In genomic region chr13:52512356-52512755, GRCm38 (mm10) we compare ENCODE assay signal across 22 mouse cellular contexts. TPM values are rescaled to one million over a fixed set of nuclear protein-coding genes. Genes with fewer than 3 reads are reported as not detected.
DNase-seq lines count a peak whose midpoint lies in the region; ATAC-seq lines count a peak whose summit lies in the region.
"Had no signal": no experiment of that assay in that cellular context is flagged by ENCODE, and none has a peak within 500 bp of the region (broad histone marks: within the 10 kb centered on the region; RNA-seq: fewer than 3 reads in every experiment).

No protein-coding gene starts in this region.

- WGBS in embryonic facial prominence, embryonic 14.5 days: 51% methylated on average over 5 of the region's 5 CpGs
- 65% methylated on average over 5 of the region's 5 CpGs for WGBS in embryonic facial prominence, embryonic 10.5 days

- no peak; the same call in 1 of the 2 replicates for ATAC-seq in embryonic facial prominence, embryonic 14.5 days (ENCODE audit: low read depth)
- peak; percentile 50 for ATAC-seq in megakaryocyte-erythroid progenitor cell, adult 5-6 weeks (replicated peaks; ENCODE audit: low FRiP score, low TSS enrichment, poor library complexity, severe bottlenecking)
- ATAC-seq: CD4-positive, CD25-positive, alpha-beta regulatory T cell, adult 4 months; forebrain, embryonic 13.5 days; intestine, embryonic 15.5 days; midbrain, embryonic 13.5 days had no signal

- no peaks in the 10 kb centered on the region for H3K27me3 ChIP-seq in embryonic facial prominence, embryonic 14.5 days (replicated peaks; ENCODE audit: control insufficient read depth, insufficient read depth, low read length)
- H3K27me3 ChIP-seq in embryonic facial prominence, embryonic 10.5 days (replicated peaks; ENCODE audit: low read depth, poor library complexity, severe bottlenecking): no peaks in the 10 kb centered on the region
- H3K27me3 ChIP-seq: forebrain, embryonic 13.5 days; intestine, embryonic 15.5 days; midbrain, embryonic 13.5 days had no signal

- intact Hi-C loops in heart, postnatal 36 days (cut with DNase I): no loop called here

- no peak overlapping the region for H3K27ac ChIP-seq in embryonic facial prominence, embryonic 14.5 days (replicated peaks; ENCODE audit: low read depth, low read length)
- no peak overlapping the region for H3K27ac ChIP-seq in embryonic facial prominence, embryonic 10.5 days (replicated peaks)
- H3K27ac ChIP-seq: forebrain, embryonic 13.5 days; intestine, embryonic 15.5 days; midbrain, embryonic 13.5 days; stomach, postnatal 0 days had no signal

- no peaks in the 10 kb centered on the region for H3K36me3 ChIP-seq in embryonic facial prominence, embryonic 14.5 days (ENCODE audit: control insufficient read depth, insufficient read depth, low read length)
- H3K36me3 ChIP-seq in embryonic facial prominence, embryonic 10.5 days (replicated peaks): no peaks in the 10 kb centered on the region
- H3K36me3 ChIP-seq: intestine, embryonic 15.5 days; midbrain, embryonic 13.5 days had no signal

- no peak overlapping the region for H3K4me3 ChIP-seq in embryonic facial prominence, embryonic 14.5 days (ENCODE audit: low read depth, low read length)
- H3K4me3 ChIP-seq in embryonic facial prominence, embryonic 10.5 days: no peak overlapping the region
- H3K4me3 ChIP-seq: forebrain, embryonic 13.5 days; intestine, embryonic 15.5 days; midbrain, embryonic 13.5 days had no signal

- no peak overlapping the region for H3K9ac ChIP-seq in embryonic facial prominence, embryonic 14.5 days (ENCODE audit: low read depth, low read length)
- H3K9ac ChIP-seq: forebrain, embryonic 13.5 days; intestine, embryonic 15.5 days; lung, embryonic 14.5 days; midbrain, embryonic 13.5 days had no signal

- peak; percentile 50 for DNase-seq in embryonic facial prominence, embryonic 14.5 days (ENCODE audit: low spot score)
- DNase-seq in embryonic facial prominence, embryonic 10.5 days (ENCODE audit: low spot score): no peak
- peak; percentile 46 for DNase-seq in R1 (ENCODE audit: low read depth, low spot score)
- peak; percentile 79 for DNase-seq in cerebellum, adult 8-10 months
- DNase-seq in thymus, postnatal 36 days: no peak
- DNase-seq in heart, postnatal 36 days: no peak
- DNase-seq in thymus, postnatal 4 days: no peak
- DNase-seq: adrenal gland, postnatal 14 days; embryo, embryonic 11 days; gastrocnemius, postnatal 36 days; kidney, postnatal 4 days; lung, embryonic 14.5 days; lung, postnatal 4 days; right cerebral cortex, postnatal 25 days had no signal

- no peaks in the 10 kb centered on the region for H3K9me3 ChIP-seq in embryonic facial prominence, embryonic 14.5 days (ENCODE audit: control insufficient read depth, low read length)
- no peaks in the 10 kb centered on the region for H3K9me3 ChIP-seq in embryonic facial prominence, embryonic 10.5 days
- H3K9me3 ChIP-seq: forebrain, embryonic 13.5 days; intestine, embryonic 15.5 days; midbrain, embryonic 13.5 days had no signal

- H3K4me2 ChIP-seq in embryonic facial prominence, embryonic 14.5 days (ENCODE audit: low read depth, low read length): no peak overlapping the region
- H3K4me2 ChIP-seq: forebrain, embryonic 13.5 days; intestine, embryonic 15.5 days; lung, embryonic 14.5 days; midbrain, embryonic 13.5 days had no signal

- H3K4me1 ChIP-seq in embryonic facial prominence, embryonic 14.5 days (ENCODE audit: control insufficient read depth, insufficient read depth, low read length): no peaks in the 10 kb centered on the region
- no peaks in the 10 kb centered on the region for H3K4me1 ChIP-seq in embryonic facial prominence, embryonic 10.5 days
- H3K4me1 ChIP-seq: forebrain, embryonic 13.5 days; intestine, embryonic 15.5 days; midbrain, embryonic 13.5 days had no signal

RNA-seq across cellular contexts. Expression of gene Diras2, which starts 18.7 kb away (rescaled TPM):
- polyA plus RNA-seq in embryonic facial prominence, embryonic 14.5 days (2014; fragmentation: Nextera tagmentation; extraction: Ambion mirVana): 0.67 and 0.80 TPM in 2 replicates
- 0.15 and 0.19 TPM in 2 replicates for polyA plus RNA-seq in embryonic facial prominence, embryonic 10.5 days (2016; fragmentation: Nextera tagmentation; extraction: Ambion mirVana)
- total RNA-seq in megakaryocyte-erythroid progenitor cell, adult 5-6 weeks (2014; fragmentation: Nextera tagmentation): 0.22 TPM in 1 of 2 replicates, not detected in the other
- 0.47 and 0.57 TPM in 2 replicates for total RNA-seq in megakaryocyte-erythroid progenitor cell, adult 5-6 weeks (2017)
- total RNA-seq in heart, postnatal 36 days (2021): under 1 TPM in 1 of 2 experiments, not detected in 1; 0.28 TPM
- total RNA-seq: liver, adult 2 months; MEL had no signal
- polyA plus RNA-seq: CD4-positive, CD25-positive, alpha-beta regulatory T cell, adult 4 months had no signal

Comparison
In these comparisons a context has a peak if more than half of its experiments do, and no peak if none do; other contexts are left out.
1. DNase-seq: peak in embryonic facial prominence, embryonic 14.5 days (single experiment), R1 (single experiment) and cerebellum, adult 8-10 months (single experiment); none in embryonic facial prominence, embryonic 10.5 days (single experiment), thymus, postnatal 36 days (0 of 2), heart, postnatal 36 days (0 of 2) and thymus, postnatal 4 days (single experiment).